Mouse (Mus musculus) kidney, adult 2 months (tissue): ENCODE results near the gene Gm10638.

ENCODE experiments used
- CTCF ChIP-seq: fragments of 200-500 bp; conservative IDR thresholded peaks from 2 replicates; pipeline ENCODE4 v1.5.1; 2011; ENCODE audit warnings: low read depth, mild to moderate bottlenecking, control low read depth, low read length, moderate library complexity, mixed read lengths; ENCODE audit not compliant: insufficient read depth, insufficient read length
- POLR2A ChIP-seq: fragments of 200-500 bp; IDR thresholded peaks from one replicate; pipeline ENCODE4 v1.6.1; 2011; ENCODE audit warnings: low read depth, low read length, control low read depth

GRCm38 (mm10) chr8:86765669-86766068 lies 20.2 kb downstream of the Gm10638 start:
- TF ChIP-seq CTCF (no peak), POLR2A (no peak)
